26 mouse cellular contexts compared by ENCODE assay signal in genomic region chr1:165061420-165061819, GRCm38 (mm10).
"Had no signal": no experiment of that assay in that cellular context is flagged by ENCODE, and none has a peak within 500 bp of the region (broad histone marks: within the 10 kb centered on the region; RNA-seq: fewer than 3 reads in every experiment).

No protein-coding gene starts in this region.

- ATAC-seq: hindbrain, embryonic 16.5 days; inflammation-experienced regulatory T-cells, adult 6 months; intestine, embryonic 15.5 days; intestine, postnatal 0 days had no signal

- H3K4me2 ChIP-seq: heart, embryonic 11.5 days; hindbrain, embryonic 12.5 days; hindbrain, embryonic 14.5 days; intestine, embryonic 15.5 days; kidney, embryonic 15.5 days; limb, embryonic 12.5 days; liver, embryonic 11.5 days; liver, embryonic 13.5 days; liver, embryonic 15.5 days had no signal

- H3K27ac ChIP-seq: gastrocnemius, adult 2 months; hindbrain, embryonic 10.5 days; hindbrain, embryonic 12.5 days; hindbrain, embryonic 14.5 days; intestine, embryonic 15.5 days; kidney, embryonic 15.5 days; kidney, postnatal 0 days; left cerebral cortex, adult 2 months; limb, embryonic 10.5 days; limb, embryonic 12.5 days; liver, embryonic 13.5 days; liver, embryonic 15.5 days had no signal

- H3K27me3 ChIP-seq: hindbrain, embryonic 12.5 days; intestine, embryonic 15.5 days; kidney, embryonic 15.5 days; limb, embryonic 12.5 days; liver, embryonic 13.5 days; liver, embryonic 15.5 days had no signal

- H3K36me3 ChIP-seq: hindbrain, embryonic 10.5 days; hindbrain, embryonic 12.5 days; intestine, embryonic 15.5 days; kidney, embryonic 15.5 days; limb, embryonic 10.5 days; limb, embryonic 12.5 days; liver, embryonic 13.5 days; liver, embryonic 15.5 days had no signal

- H3K9ac ChIP-seq: hindbrain, embryonic 12.5 days; hindbrain, embryonic 14.5 days; intestine, embryonic 15.5 days; kidney, embryonic 15.5 days; limb, embryonic 12.5 days; liver, embryonic 13.5 days; liver, embryonic 15.5 days had no signal

- H3K4me1 ChIP-seq: hindbrain, embryonic 10.5 days; kidney, embryonic 15.5 days; limb, embryonic 10.5 days; limb, embryonic 12.5 days; liver, embryonic 13.5 days; liver, embryonic 15.5 days had no signal

- H3K4me3 ChIP-seq: gastrocnemius, adult 2 months; hindbrain, embryonic 10.5 days; hindbrain, embryonic 12.5 days; intestine, embryonic 15.5 days; kidney, embryonic 15.5 days; left cerebral cortex, adult 2 months; limb, embryonic 10.5 days; limb, embryonic 12.5 days; liver, embryonic 13.5 days; liver, embryonic 15.5 days had no signal

- H3K9me3 ChIP-seq: hindbrain, embryonic 10.5 days; hindbrain, embryonic 12.5 days; intestine, embryonic 15.5 days; kidney, embryonic 15.5 days; limb, embryonic 10.5 days; limb, embryonic 12.5 days; liver, embryonic 13.5 days; liver, embryonic 15.5 days had no signal

- DNase-seq: gastrocnemius, adult 2 months; gastrocnemius, postnatal 10 days; gastrocnemius, postnatal 25 days; heart, postnatal 10 days; heart, postnatal 4 days; kidney, adult 2 months; kidney, adult 9 months; kidney, postnatal 14 days; kidney, postnatal 36 days; liver; liver, embryonic 13.5 days had no signal
